Mouse (Mus musculus): ENCODE measurements around the gene Hlcs. TPM values are rescaled to one million over a fixed set of nuclear protein-coding genes. Genes with fewer than 3 reads are reported as not detected.

Gene Hlcs
- total RNA-seq, 2 experiments from 2014 or later = 13.6 to 18.3 TPM

DNA sequence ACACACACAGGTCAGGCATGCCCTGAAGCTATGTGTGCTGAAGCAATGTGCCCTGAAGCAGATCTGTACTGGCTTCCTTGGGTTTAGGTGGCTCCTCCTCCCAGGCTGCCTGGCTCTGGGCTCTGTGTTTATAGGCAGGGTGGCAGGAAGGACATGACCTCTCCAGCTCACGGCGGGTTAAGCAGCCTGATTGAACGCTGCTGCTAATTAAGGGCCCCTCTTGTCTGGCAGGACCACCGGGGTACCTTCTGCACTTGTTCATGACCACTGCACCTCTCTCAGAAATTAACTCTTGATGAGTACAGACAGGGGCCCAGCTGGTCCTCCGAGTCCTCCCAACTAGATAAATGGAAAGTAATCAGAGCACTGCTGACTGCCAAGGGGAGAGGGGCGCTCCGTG is 149.1 kb downstream of the Hlcs start:
- DNase-seq = no peak

DNA sequence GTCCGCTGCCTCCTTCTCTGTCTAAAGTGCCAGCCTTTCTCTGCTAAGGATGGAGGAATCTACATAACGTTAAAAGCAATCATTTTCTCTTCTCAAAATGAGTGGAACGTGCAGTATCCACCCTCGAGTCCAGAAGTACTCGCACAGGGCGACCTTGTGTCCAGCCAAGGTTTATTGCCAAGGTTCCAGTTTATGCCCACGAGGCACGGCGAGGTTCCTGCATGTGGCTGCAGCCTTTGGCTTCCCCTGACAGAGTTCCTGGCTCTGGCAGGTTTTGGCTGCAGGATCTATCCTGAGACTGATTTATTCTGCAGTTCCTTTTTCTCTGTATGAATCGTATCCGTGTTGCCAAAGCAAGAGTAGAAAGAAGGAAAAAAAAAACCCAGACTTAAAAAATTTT is 150.3 kb downstream of the Hlcs start:
- peak; percentile 67 to 70 for DNase-seq

DNA sequence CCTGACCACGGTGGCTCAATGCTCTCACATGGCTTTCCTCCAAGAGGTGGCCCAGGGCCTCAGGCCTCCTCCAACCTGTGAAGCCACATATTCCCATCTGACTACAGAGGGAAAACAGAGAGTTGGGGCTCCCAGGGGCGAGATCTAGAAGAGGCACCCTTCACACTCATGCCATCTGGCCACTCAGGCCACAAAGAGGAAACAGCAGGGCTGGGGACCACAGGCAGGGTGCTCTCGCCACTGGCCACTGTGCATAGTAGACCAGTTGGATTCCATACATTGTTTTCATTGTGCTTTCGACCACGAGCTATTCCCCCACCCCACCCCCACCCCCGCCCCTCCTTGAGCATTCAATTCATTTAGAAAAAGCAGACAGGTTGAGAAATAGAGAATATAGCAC is 151.4 kb downstream of the Hlcs start:
- no peak for DNase-seq

DNA sequence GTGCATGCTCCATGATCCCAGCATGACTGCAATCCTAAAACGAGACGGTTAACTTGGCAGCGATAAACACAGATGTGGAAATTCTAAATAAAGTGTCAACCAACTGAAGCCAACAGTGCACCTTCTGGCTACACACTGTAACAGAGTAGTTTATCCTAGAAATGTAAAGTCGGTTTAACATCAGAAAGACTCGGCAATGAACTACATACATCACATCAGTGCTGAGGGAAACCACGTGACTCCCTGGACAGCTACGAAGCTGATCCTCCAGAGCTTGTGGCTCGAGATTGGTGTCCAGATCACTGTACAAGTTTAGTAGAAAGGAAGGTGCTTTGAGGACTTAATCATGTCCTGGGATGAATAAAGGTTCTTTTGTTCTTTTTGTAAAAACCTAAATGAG is 155.6 kb downstream of the Hlcs start:
- no peak for DNase-seq

DNA sequence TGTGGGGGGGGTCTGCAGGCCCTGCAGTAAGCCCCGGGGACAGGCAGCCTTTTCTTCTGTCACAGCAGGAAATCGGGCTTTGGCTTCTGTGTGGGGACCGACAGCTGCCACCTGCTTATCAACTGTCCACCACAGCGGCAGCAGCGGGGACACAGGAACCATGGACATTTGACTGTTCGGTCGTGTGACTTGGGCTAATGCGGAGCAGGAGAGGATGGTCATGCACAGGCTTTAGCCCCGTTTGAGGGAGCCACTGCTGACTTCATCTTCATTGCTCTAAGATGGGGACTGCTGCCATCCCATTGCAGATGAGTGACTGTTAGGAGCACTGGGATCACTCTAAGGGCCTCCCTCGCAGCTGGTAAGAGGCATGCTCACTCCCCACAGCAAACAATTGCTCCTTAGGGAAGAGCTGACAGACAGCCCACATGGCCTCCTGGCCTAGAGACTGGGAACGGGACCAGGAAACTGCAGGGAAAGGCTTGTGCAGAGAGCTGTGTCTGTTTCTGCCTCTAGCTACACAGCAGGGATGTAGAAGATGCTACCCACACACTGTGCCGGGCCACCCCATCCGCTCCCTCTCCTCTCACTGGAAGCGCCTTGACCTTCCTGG is 158.2 kb downstream of the Hlcs start:
- DNase-seq = no peak

DNA sequence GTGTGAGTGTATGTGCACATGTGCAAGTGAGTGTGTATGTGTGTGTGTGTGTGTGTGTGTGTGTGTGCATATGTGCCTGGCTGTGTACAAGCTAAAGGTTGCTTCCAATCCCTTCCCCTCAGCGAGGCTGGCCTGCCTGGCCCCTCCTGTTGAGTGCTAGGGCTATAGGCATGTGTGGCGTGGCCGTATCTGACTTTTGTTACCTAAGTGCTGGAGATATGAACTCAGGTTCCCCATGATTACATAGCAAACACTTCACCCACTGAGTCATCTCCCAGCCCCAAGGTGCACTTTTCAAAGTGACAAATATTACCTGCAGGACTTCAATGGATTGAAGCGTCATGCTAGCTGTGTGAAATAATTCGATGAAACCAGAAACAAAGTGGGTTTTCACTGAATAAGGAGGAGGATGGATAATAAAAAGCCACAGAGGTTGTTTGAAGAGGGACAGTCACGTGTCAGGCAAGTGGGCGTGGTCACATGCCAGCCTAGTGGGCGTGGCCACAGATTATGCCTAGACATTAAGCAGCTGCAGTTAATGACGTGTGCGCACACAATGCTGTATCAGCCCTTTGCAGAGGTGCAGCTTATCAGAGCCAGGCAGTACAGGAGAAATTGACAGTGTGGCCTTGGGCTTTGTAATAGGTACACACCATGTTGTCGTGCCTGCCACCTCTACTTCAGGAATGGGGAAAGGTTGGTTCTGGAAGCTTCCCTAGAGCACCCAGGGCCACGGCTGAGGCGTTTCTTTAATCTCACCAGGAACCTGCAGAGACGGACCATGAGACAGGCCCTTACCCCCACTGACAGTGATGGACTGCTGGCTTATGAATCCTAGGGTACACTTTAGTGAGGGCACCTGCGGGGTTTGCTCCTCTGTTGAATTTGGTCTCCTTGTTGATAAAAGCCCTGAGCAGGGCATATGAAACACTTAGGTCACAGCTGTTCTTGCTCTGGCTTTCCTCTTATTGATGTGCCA is 163.0 kb downstream of the Hlcs start:
- DNase-seq = no peak

DNA sequence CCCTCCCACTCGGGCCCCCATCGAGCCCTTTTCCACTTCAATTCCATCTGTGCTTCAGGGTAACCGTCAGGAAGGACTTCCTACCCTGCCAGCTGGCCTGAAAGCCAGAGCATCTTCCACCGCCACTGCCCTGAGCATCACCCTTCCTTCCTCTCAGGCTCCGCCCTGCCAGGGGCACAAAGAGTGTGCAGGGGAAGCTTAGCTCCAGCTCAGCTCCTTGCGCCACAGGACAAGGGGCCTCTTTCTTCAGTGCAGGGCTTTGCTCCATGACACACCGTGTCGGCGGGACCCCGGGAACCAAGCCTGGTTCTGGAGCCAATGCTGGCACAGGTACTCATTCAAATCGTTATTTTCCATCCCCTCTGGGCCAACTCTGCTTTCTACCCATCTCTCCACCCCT is 165.2 kb downstream of the Hlcs start:
- peak; percentile 17 to 18 for DNase-seq

DNA sequence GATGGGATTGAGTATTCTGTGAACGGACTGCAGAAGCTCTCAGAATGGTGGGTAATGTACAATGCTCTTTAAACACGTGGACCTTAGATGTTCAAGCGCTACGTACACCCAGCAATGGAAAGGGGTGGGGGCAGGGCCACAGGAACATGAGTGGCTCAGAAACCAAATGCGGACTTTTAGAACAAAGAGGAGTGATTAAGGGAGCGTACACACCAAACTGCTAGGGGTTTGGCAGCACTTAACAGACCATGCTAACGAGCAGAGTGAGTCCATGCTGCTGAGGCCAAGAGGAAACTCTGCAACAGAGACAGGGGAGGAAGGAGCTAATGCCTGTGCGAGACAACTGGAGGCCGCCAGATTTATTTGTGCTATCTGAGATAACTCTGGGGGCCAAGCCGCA is 170.0 kb downstream of the Hlcs start:
- DNase-seq = peak; percentile 14 to 46

DNA sequence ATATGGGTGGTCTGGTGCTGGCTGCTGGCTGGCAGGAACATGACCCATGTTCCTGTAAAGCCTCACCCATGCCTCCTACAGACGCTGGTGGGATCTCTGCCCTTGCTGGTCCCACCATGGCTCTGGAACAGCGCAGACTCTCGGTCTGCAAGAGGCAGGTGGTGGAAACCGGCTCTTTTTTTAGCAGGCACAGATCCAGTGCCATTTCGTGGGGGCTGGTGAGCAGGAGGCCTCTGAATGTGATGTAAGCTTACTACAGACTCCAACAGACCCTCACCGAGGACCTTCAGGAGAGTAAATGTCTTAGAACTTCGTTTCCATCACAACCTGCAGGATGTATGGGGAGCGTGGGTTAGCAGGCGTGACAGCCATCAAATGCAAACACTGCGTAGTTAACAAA is 172.6 kb downstream of the Hlcs start:
- no peak for DNase-seq

DNA sequence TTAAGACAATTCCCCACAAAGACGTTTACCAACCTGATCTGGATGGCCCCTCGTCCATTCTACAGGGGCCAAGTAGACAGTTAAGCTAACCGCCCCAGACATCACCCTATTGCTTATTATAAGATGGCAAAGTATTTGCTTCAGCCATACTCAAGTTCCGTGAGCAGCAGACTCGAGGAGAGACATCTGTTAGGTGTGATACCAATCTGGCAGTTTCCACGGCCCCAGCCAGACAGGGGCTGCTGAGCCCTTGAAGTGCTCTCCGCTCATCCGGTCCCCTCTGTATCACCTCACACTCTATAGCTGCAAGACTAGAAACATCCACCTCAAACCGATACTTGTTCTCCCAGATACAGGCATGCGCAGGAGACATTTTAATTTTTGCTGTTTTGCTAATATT is 179.2 kb downstream of the Hlcs start:
- DNase-seq = no peak

DNA sequence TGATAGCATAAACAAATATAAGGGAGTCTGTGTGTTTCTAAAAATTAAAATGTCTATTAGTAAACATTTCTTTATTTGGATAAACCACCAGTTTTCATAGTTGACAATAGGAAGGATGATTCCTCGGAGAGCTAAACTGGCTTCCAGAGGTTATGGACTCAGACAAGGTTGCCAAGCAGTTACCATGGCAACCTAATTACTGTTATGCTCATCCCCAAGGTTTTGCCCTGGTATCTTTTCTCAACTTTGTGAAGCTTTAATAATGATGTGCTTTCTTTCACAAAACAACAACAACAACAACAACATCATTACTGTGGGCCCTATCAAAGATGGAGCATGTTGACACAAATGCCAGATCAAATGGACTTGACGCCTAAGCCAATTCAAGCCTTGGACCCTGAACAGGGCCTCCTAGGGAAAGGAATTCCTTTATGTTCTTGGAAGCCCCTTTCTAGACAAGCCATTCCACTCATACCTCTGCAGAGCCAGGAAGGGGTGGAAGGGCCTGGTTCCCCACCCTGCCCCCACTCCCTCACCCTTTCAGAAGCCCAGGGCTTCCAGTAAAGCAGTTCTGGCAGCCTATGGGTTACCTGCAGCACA is 185.0 kb downstream of the Hlcs start:
- DNase-seq = no peak

DNA sequence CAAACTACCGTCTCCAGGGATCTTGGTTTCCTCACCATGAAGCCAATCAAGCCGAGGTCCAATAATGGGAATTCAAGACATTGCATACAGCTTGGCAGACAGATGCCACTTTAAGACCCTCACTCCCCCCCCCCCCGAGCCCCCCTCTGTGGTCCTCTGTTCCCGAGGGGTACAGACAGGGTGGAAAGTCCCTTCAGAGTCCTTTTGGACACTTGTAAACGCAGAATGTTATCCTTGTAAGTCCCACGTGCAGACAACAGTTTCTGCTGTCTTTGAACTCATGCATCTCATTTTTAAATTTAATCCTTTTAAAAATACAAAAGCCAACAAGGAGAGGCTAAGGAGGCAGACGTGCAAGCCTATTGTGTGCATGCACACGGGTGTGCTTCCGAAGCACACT is 187.2 kb downstream of the Hlcs start:
- DNase-seq = no peak

DNA sequence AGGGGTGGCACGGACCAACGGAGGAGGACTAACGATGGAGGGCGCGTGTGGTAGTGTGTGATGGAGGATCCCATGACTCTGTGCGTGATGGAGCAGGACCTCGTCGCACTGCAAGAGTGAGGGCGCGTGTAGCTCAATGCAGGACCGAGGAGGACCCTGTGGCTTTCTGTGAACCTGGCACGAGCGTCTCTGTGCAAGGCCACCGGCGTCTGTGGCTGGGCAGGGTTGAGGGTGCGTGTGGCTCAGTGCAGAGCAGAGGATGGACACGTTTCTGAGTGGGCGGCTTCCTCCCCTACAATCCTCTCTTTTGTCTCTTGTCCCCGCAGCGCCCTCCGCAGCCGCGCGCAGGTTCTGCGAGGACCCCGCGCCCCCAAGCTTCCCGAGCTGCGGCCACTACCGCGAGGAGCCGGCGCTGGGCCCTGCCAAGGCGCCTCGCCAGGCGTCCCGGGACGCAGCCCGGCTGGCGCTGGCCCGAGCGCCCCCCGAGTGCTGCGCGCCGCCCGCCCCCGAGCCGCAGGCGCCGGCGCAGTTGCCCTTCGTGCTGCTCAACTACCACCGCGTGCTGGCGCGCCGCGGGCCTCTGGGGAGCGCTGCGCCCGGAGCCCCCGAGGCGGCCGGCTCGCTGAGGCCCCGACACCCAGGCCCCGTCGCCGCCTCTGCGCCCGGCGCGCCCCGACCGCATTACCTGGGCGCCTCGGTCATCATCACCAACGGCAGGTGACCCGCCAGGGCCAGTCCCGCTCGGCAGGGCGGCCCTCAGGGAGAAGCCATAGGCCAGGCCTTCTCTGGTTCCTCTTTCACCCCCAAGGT is 188.0 kb downstream of the Hlcs start:
- DNase-seq = no peak

DNA sequence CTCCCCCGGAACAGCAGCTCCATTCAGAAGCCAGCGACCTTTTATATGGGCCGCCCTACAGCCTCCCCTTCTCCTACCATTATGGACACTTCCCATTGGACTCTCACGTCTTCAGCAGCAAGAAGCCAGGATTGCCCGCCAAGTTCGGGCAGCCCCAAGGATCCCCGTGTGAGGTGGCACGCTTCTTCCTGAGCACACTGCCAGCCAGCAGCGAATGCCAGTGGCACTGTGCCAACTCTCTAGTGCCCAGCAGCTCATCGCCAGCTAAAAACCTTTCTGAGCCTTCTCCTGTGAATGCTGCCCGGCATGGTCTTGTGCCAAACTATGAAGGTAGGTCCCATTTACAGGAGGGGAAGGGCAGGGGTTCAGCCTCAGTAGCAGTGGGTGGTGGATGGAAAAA is 190.1 kb downstream of the Hlcs start:
- DNase-seq = peak; percentile 73 to 78

DNA sequence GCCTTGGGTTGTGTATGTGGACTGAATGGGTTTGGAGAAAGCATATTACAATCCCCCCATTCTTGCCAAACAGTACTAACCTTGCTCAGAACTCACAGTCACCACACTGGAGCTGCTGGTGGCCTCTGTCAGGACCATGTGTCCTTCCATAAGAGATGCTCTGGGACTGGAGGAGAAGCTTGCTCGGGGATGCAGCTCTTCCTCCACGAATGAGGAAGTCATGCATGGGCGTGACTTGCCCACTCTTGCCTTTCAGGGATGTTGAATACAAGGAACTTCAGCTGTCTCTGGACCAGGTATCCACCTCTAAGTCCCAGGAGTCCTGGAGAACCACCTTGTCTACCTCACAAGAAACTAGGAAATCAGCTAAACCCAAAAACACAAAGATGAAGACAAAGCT is 191.0 kb downstream of the Hlcs start:
- no peak for DNase-seq

DNA sequence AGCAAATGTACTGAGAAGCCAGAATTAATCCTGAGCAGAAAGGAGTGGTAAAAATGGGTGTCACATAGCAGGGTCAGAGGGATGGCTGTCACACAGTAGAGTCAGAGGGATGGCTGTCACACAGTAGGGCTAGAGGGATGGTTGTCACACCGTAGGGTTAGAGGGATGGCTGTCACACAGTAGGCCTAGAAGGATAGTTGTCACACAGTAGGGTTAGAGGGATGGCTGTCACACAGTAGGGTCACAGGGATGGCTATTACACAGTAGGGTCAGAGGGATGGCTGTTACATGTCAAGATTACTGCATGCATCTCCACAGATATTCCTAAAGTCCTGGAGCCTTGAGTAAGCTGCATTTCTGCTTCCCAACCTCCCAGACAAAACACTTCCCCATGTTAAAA is 195.0 kb downstream of the Hlcs start:
- DNase-seq = no peak

DNA sequence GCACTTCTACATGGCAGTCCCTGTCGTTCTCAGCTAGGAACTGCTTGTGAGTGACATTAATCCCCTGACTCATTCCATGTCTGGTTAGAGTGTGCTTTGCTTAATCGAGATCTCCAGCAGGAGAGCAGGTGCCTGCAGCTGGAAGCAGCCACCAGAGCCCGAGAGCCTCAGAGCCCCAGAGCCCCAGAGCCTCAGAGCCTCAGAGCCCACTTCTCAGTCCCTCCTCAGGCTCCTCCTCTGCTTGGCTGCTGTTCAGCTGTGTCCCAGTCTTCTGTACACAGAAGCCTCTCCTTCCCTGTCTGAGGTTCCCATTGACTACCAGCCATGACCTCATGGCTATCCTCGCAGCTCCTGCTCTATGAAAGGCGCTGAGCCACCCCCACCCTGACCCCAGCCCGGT is 196.0 kb downstream of the Hlcs start:
- DNase-seq = no peak

DNA sequence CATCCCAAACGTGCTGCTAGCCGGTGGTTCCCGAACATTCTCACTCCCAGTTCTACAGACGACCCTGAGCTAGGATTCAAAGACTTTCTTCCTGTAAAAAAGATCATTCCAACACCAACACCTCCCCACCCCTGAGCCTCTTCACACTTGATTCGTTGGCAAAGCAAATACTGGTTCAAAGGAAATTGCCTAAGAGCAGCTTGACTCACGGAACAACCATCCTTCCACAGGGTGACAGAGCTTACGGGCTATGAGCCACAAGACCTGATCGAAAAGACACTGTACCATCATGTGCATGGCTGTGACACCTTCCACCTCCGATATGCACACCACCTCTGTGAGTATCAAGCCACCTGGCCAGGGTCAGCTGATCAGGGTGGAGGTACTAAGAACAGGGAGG is 198.7 kb downstream of the Hlcs start:
- no peak for DNase-seq

DNA sequence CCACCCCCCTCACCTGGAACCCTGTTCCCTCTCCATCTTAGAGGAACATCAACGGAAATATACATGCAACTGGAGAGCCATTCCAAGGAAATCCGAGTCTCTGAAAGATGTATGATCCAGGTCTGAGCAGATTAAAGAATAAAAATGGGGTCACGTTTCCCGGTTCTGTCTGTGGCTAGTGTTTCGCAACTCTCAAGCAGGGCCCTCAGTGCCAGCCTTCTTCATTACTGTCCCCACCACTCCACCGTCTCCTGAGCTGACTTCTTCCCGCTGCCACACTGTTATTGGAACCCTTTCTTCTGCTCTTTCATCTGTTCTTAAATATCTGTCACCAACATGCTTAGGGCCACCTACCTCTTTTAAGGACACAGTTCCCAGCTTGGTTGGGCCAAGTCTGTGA is 200.2 kb downstream of the Hlcs start:
- DNase-seq = no peak

DNA sequence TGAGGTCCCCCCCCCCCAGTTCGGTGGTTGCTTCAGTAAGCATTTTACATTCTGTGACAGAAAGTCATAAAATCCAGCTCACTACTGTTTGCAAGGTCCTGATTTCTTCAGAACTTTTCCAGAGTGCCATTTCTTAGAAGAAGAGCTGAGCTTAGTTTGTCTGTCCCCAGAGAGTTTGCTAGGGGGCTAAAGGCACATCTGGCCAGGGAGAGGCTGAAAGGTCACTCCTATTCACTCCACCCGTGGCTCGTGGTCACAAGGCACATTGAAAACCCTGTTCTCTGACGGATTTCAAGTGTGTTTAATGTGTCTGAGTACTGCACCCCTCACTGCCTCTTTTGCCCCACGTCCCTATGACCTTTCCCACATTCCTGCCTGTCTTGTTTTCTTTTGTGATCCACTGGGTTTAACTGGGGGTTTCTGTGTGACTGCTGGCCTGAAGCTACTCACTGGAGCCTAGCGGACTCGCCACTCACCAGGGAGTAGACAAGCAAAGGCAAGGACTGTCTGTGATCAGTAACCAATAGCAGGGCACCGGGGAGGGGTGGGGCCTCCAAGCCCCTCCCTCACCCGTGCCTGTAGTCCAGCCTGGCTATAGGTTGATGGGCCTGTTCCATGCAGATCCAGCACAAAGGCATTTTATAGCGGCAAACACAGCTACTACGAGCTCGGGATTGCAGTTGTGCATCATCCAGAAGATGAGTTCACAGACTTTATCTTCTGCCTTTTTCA is 215.5 kb downstream of the Hlcs start:
- no peak for DNase-seq

DNA sequence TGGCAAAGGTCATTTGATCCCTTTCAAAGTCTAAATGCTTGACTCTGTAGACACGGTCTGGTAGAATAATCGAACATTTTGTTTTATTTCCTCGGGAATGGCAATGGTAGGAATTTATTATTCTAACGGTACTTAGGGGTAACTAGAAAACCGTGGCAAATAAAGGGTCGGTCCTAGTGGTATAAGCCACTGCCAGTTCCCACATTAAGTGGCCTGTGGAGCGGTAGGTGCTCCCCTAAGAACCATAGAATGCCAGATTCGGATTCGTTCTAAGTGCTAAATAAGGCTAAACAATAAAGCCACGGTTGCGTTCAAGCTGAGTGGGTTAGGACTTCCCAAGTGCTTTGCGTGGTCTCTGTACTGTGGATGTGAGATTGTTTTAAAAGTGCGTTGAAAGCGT is 216.9 kb downstream of the Hlcs start:
- no peak for DNase-seq
